In the genomic region with DNA sequence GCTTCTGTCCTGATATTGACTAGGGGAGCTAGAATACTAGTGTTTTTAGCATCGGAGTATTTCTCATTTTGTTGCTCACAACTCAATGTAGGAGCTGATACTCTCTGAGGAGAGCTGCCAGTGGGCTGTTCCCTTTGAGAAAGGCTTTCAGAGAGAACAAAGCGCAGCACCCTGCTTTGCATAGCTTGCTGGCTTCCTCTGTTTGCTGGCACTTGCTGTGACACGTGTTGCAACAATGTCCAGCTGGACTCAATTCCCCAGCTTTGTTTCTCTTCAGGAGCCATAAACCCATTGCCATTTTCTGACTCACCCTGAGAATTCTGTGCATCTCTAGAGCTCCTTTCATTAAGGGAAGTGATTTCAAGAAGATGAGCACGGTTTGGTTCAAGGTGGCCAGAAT, we compare ENCODE assay signal across 8 mouse cellular contexts.
DNase-seq lines count a peak whose midpoint lies in the region; ATAC-seq and TF ChIP-seq lines count a peak whose summit lies in the region.

No protein-coding gene starts in this region.

- peak; percentile 93 for DNase-seq in heart, adult 11 months
- DNase-seq in brain, embryonic 14.5 days (ENCODE audit: low read depth) = peak; percentile 88
- DNase-seq in hindbrain, embryonic 11.5 days (ENCODE audit: low spot score) = no peak
- DNase-seq in midbrain, embryonic 14.5 days = peak; percentile 45
- DNase-seq in MN1 (ENCODE audit: low spot score) = no peak
- DNase-seq in yolk sac, embryonic 10.5 days (ENCODE audit: low spot score) = no peak

- ATAC-seq in heart, embryonic 12.5 days (ENCODE audit: insufficient number of reproducible peaks, low FRiP score) = no peak
- ATAC-seq in hindbrain, embryonic 11.5 days (ENCODE audit: low FRiP score) = peak; percentile 43; the same call in 1 of the 2 replicates
- ATAC-seq in midbrain, embryonic 14.5 days (ENCODE audit: low FRiP score, low TSS enrichment) = 0 out of 2 replicates have a peak, but pooled peaks have one; percentile 46
- ATAC-seq in kidney, embryonic 16.5 days (ENCODE audit: low FRiP score, low TSS enrichment) = no peak

- H3K4me2 ChIP-seq in heart, embryonic 12.5 days = no peak overlapping the region
- no peak overlapping the region for H3K4me2 ChIP-seq in hindbrain, embryonic 11.5 days (replicated peaks; ENCODE audit: low read depth, low read length)
- no peak overlapping the region for H3K4me2 ChIP-seq in midbrain, embryonic 14.5 days (ENCODE audit: low read length)
- no peak overlapping the region for H3K4me2 ChIP-seq in kidney, embryonic 16.5 days (replicated peaks; ENCODE audit: low read depth, low read length)

- no peak overlapping the region for H3K9ac ChIP-seq in heart, embryonic 12.5 days
- H3K9ac ChIP-seq in hindbrain, embryonic 11.5 days (ENCODE audit: low read depth, low read length) = no peak overlapping the region
- no peak overlapping the region for H3K9ac ChIP-seq in midbrain, embryonic 14.5 days (replicated peaks; ENCODE audit: low read length)
- no peak overlapping the region for H3K9ac ChIP-seq in kidney, embryonic 16.5 days (replicated peaks; ENCODE audit: low read length)

- H3K27ac ChIP-seq in heart, embryonic 12.5 days (ENCODE audit: poor library complexity, severe bottlenecking) = no peak overlapping the region
- H3K27ac ChIP-seq in hindbrain, embryonic 11.5 days (ENCODE audit: low read depth, low read length) = no peak overlapping the region
- no peak overlapping the region for H3K27ac ChIP-seq in midbrain, embryonic 14.5 days (replicated peaks; ENCODE audit: low read depth, low read length)
- H3K27ac ChIP-seq in kidney, embryonic 16.5 days (ENCODE audit: low read length) = no peak overlapping the region

- no peaks in the 10 kb centered on the region for H3K9me3 ChIP-seq in heart, embryonic 12.5 days (replicated peaks)
- H3K9me3 ChIP-seq in hindbrain, embryonic 11.5 days (ENCODE audit: control insufficient read depth, low read length) = no peaks in the 10 kb centered on the region
- no peaks in the 10 kb centered on the region for H3K9me3 ChIP-seq in midbrain, embryonic 14.5 days (ENCODE audit: control insufficient read depth, low read length)
- no peaks in the 10 kb centered on the region for H3K9me3 ChIP-seq in kidney, embryonic 16.5 days (ENCODE audit: low read length)

- H3K4me3 ChIP-seq in heart, embryonic 12.5 days = no peak overlapping the region
- no peak overlapping the region for H3K4me3 ChIP-seq in hindbrain, embryonic 11.5 days (ENCODE audit: low read depth, low read length)
- H3K4me3 ChIP-seq in midbrain, embryonic 14.5 days (replicated peaks; ENCODE audit: low read depth, low read length) = no peak overlapping the region
- H3K4me3 ChIP-seq in kidney, embryonic 16.5 days (ENCODE audit: low read length) = no peak overlapping the region

- peaks cover 4% of the 10 kb centered on the region for H3K36me3 ChIP-seq in heart, embryonic 12.5 days
- no peaks in the 10 kb centered on the region for H3K36me3 ChIP-seq in hindbrain, embryonic 11.5 days (ENCODE audit: control insufficient read depth, insufficient read depth, low read length)
- H3K36me3 ChIP-seq in midbrain, embryonic 14.5 days (ENCODE audit: control insufficient read depth, insufficient read depth, low read length) = no peaks in the 10 kb centered on the region
- H3K36me3 ChIP-seq in kidney, embryonic 16.5 days (ENCODE audit: insufficient read depth, low read length) = 0 out of 2 replicates have a peak, but pooled peaks cover 10% of the 10 kb centered on the region

- no peaks in the 10 kb centered on the region for H3K27me3 ChIP-seq in heart, embryonic 12.5 days (replicated peaks)
- H3K27me3 ChIP-seq in hindbrain, embryonic 11.5 days (ENCODE audit: control insufficient read depth, insufficient read depth, low read length) = no peaks in the 10 kb centered on the region
- no peaks in the 10 kb centered on the region for H3K27me3 ChIP-seq in midbrain, embryonic 14.5 days (ENCODE audit: control insufficient read depth, insufficient read depth, low read length)
- H3K27me3 ChIP-seq in kidney, embryonic 16.5 days (ENCODE audit: insufficient read depth, low read length) = no peaks in the 10 kb centered on the region

- no peak for TF ChIP-seq POLR2A in brain, embryonic 14.5 days (IDR thresholded peaks at IDR 0.05; ENCODE audit: borderline replicate concordance, extremely low read depth, insufficient read depth, insufficient read length, poor library complexity, severe bottlenecking)

- peaks cover 6% of the 10 kb centered on the region; the same call in 1 of the 2 replicates for H3K4me1 ChIP-seq in heart, embryonic 12.5 days (replicated peaks)
- H3K4me1 ChIP-seq in hindbrain, embryonic 11.5 days (replicated peaks; ENCODE audit: control insufficient read depth, insufficient read depth, low read length) = no peaks in the 10 kb centered on the region
- H3K4me1 ChIP-seq in midbrain, embryonic 14.5 days (ENCODE audit: control insufficient read depth, insufficient read depth, low read length) = no peaks in the 10 kb centered on the region
- H3K4me1 ChIP-seq in kidney, embryonic 16.5 days (ENCODE audit: insufficient read depth, low read length) = no peaks in the 10 kb centered on the region

- WGBS in heart, embryonic 12.5 days = 84% methylated on average over 4 of the region's 4 CpGs
- 57% methylated on average over 4 of the region's 4 CpGs for WGBS in hindbrain, embryonic 11.5 days
- WGBS in midbrain, embryonic 14.5 days = 37% methylated on average over 4 of the region's 4 CpGs
- 76% methylated on average over 4 of the region's 4 CpGs for WGBS in kidney, embryonic 16.5 days

- no peak for TF ChIP-seq CTCF in brain, embryonic 14.5 days (IDR thresholded peaks at IDR 0.05; ENCODE audit: borderline replicate concordance, extremely low read depth, insufficient read depth, insufficient read length)

Comparison
In these comparisons a context has a peak if more than half of its experiments do, and no peak if none do; other contexts are left out.
1. DNase-seq: peak in heart, adult 11 months (single experiment), brain, embryonic 14.5 days (single experiment) and midbrain, embryonic 14.5 days (single experiment); none in hindbrain, embryonic 11.5 days (single experiment), MN1 (single experiment) and yolk sac, embryonic 10.5 days (single experiment).
2. ATAC-seq: peak in hindbrain, embryonic 11.5 days (single experiment) and midbrain, embryonic 14.5 days (single experiment); none in heart, embryonic 12.5 days (single experiment) and kidney, embryonic 16.5 days (single experiment).